In genomic region chr12:40446450-40447381, GRCm38 (mm10) we compare ENCODE assay signal across 8 mouse cellular contexts. TPM values are rescaled to one million over a fixed set of nuclear protein-coding genes. Genes with fewer than 3 reads are reported as not detected.
DNase-seq lines count a peak whose midpoint lies in the region; ATAC-seq and TF ChIP-seq lines count a peak whose summit lies in the region.

No protein-coding gene starts in this region.

- H3K27me3 ChIP-seq in hindbrain, embryonic 13.5 days, result no peaks in the 10 kb centered on the region
- peaks cover 38% of the 10 kb centered on the region for H3K27me3 ChIP-seq in megakaryocyte, embryonic 14.5 days (replicated peaks)
- no peaks in the 10 kb centered on the region for H3K27me3 ChIP-seq in small intestine, adult 2 months (ENCODE audit: control insufficient read depth, insufficient read depth, low read length)

- WGBS in hindbrain, embryonic 13.5 days, result under 1% methylated on average over 44 of the region's 44 CpGs
- under 1% methylated on average over 44 of the region's 44 CpGs for WGBS in small intestine, adult 2 months

- TF ChIP-seq CTCF in small intestine, adult 2 months (IDR thresholded peaks at IDR 0.05; ENCODE audit: extremely low read depth, insufficient read length, insufficient replicate concordance, low read depth, low read length), result no peak

- peak overlapping the region; percentile 84 for H3K9ac ChIP-seq in hindbrain, embryonic 13.5 days

- H3K36me3 ChIP-seq in hindbrain, embryonic 13.5 days, result no peaks in the 10 kb centered on the region
- no peaks in the 10 kb centered on the region for H3K36me3 ChIP-seq in megakaryocyte, embryonic 14.5 days (replicated peaks; ENCODE audit: low read length)
- H3K36me3 ChIP-seq in small intestine, adult 2 months (ENCODE audit: control insufficient read depth, insufficient read depth, low read length), result no peaks in the 10 kb centered on the region

- intact Hi-C loops in left cerebral cortex, postnatal 25 days (cut with DNase I), result loop anchor here (2.0 to 10.0 kb wide), 3 partner anchors 184 to 368 kb away; no protein-coding TSS in a partner anchor

- ATAC-seq in hindbrain, embryonic 13.5 days (ENCODE audit: low FRiP score), result peak; percentile 12

- H3K4me3 ChIP-seq in hindbrain, embryonic 13.5 days, result peak overlapping the region; percentile 62
- peak overlapping the region; percentile 93 for H3K4me3 ChIP-seq in megakaryocyte, embryonic 14.5 days (replicated peaks)
- H3K4me3 ChIP-seq in small intestine, adult 2 months (ENCODE audit: low read depth, low read length), result peak overlapping the region; percentile 92

- peak overlapping the region; percentile 97 for H3K27ac ChIP-seq in hindbrain, embryonic 13.5 days
- H3K27ac ChIP-seq in small intestine, adult 2 months (ENCODE audit: insufficient read depth, low read depth, low read length), result no peak overlapping the region; the same call in 1 of the 2 replicates

- DNase-seq in layer of hippocampus, adult 18-20 months (ENCODE audit: low spot score in 2 of 2), result peak; percentile 37 to 57
- DNase-seq in layer of hippocampus, adult 9-10 months (ENCODE audit: low spot score), result no peak
- peak; percentile 72 for DNase-seq in cerebellum, adult 8-10 months
- DNase-seq in frontal cortex, postnatal 14 days (ENCODE audit: low spot score in 2 of 2), result peak; percentile 47 to 48
- peak; percentile 37 to 57 for DNase-seq in left cerebral cortex, postnatal 25 days (ENCODE audit: low spot score in 2 of 2)

- H3K4me2 ChIP-seq in hindbrain, embryonic 13.5 days, result peak overlapping the region; percentile 70

- peaks cover 27% of the 10 kb centered on the region for H3K4me1 ChIP-seq in hindbrain, embryonic 13.5 days (replicated peaks)
- peaks cover 26% of the 10 kb centered on the region for H3K4me1 ChIP-seq in megakaryocyte, embryonic 14.5 days
- peaks cover 6% of the 10 kb centered on the region for H3K4me1 ChIP-seq in small intestine, adult 2 months (ENCODE audit: control insufficient read depth, insufficient read depth, insufficient read length, low read length)

- H3K9me3 ChIP-seq in hindbrain, embryonic 13.5 days, result no peaks in the 10 kb centered on the region
- H3K9me3 ChIP-seq in megakaryocyte, embryonic 14.5 days, result no peaks in the 10 kb centered on the region

- TF ChIP-seq POLR2A in small intestine, adult 2 months (IDR thresholded peaks at IDR 0.05; ENCODE audit: low read depth, low read length), result no peak

RNA-seq across cellular contexts. Expression of gene Dock4, which starts 1.0 kb away (rescaled TPM):
- total RNA-seq in layer of hippocampus, adult 18-20 months (2021), result 100 to 1,000 TPM; 202 to 219 TPM
- polyA plus RNA-seq in hindbrain, embryonic 13.5 days (2015; fragmentation: Nextera tagmentation; extraction: Ambion mirVana), result 40.5 and 43.4 TPM in 2 replicates
- 10 to 100 TPM; 90.2 to 93.0 TPM for total RNA-seq in left cerebral cortex, postnatal 25 days (2021)
- polyA plus RNA-seq in megakaryocyte, embryonic 14.5 days (2012; ENCODE audit: insufficient read depth, low replicate concordance), result 0.13 TPM in 1 of 2 replicates, not detected in the other
- polyA plus RNA-seq in small intestine, adult 2 months (2012; rRNA removed), result 0.77 and 0.94 TPM in 2 replicates

RNA-seq across cellular contexts. Expression of gene Zfp277, which starts 1.0 kb away (rescaled TPM):
- total RNA-seq in layer of hippocampus, adult 18-20 months (2021), result 10 to 100 TPM; 24.0 to 26.2 TPM
- polyA plus RNA-seq in hindbrain, embryonic 13.5 days (2015; fragmentation: Nextera tagmentation; extraction: Ambion mirVana), result 29.9 TPM in 2 replicates
- total RNA-seq in left cerebral cortex, postnatal 25 days (2021), result 10 to 100 TPM; 18.2 to 19.6 TPM
- 1.5 TPM in 1 of 2 replicates, not detected in the other for polyA plus RNA-seq in megakaryocyte, embryonic 14.5 days (2012; ENCODE audit: insufficient read depth, low replicate concordance)
- polyA plus RNA-seq in small intestine, adult 2 months (2012; rRNA removed), result 1.0 and 2.2 TPM in 2 replicates

Comparison
In these comparisons a context has a peak if more than half of its experiments do, and no peak if none do; other contexts are left out.
1. RNA of gene Dock4, which starts 1.0 kb away (polyA plus RNA-seq): 40.5 to 43.4 TPM in hindbrain, embryonic 13.5 days; 0.77 to 0.94 TPM in small intestine, adult 2 months and 0.13 TPM in megakaryocyte, embryonic 14.5 days; every median in the first group is over 10 times any median in the second.
2. Peak in every context shown above with its lines, with median percentiles within 50 percentile points of each other: H3K4me3 ChIP-seq.